Mouse (Mus musculus): ENCODE measurements around the gene Ak1. TPM values are rescaled to one million over a fixed set of nuclear protein-coding genes. Genes with fewer than 3 reads are reported as not detected.

Ak1 gene
- polyA plus RNA-seq, 1 experiment = 9.1 TPM

- 75% methylated on average over 10 of the region's 10 CpGs for WGBS
- Histone ChIP-seq H3K4me1 (ENCODE audit: control insufficient read depth, insufficient read depth, low read length) (peaks cover 2% of the 10 kb centered on the region; the same call in 1 of the 2 replicates), H3K27ac (ENCODE audit: control insufficient read depth, insufficient read depth, low read depth, low read length, poor library complexity) (no peak overlapping the region), H3K4me3 (replicated peaks; ENCODE audit: control insufficient read depth, low read depth, low read length) (no peak overlapping the region)
- TF ChIP-seq CTCF (IDR thresholded peaks at IDR 0.05; ENCODE audit: control insufficient read depth, insufficient read depth, low read length) (no peak), POLR2A (IDR thresholded peaks at IDR 0.05; ENCODE audit: borderline replicate concordance, control insufficient read depth, low read depth, low read length) (no peak)
These were observed 12.9 kb downstream of the Ak1 start for GRCm38 (mm10) chr2:32634277-32635105.

GRCm38 (mm10) chr2:32636617-32637016, 15.1 kb downstream of the Ak1 start:
- no peak overlapping the region for H3K4me3 ChIP-seq (replicated peaks; ENCODE audit: control insufficient read depth, low read depth, low read length)
- peaks cover 2% of the 10 kb centered on the region; the same call in 1 of the 2 replicates for H3K4me1 ChIP-seq (ENCODE audit: control insufficient read depth, insufficient read depth, low read length)
- TF ChIP-seq CTCF (IDR thresholded peaks at IDR 0.05; ENCODE audit: control insufficient read depth, insufficient read depth, low read length) (no peak), POLR2A (IDR thresholded peaks at IDR 0.05; ENCODE audit: borderline replicate concordance, control insufficient read depth, low read depth, low read length) (no peak)
- 79% methylated on average over 7 of the region's 7 CpGs for WGBS
- H3K27ac ChIP-seq (ENCODE audit: control insufficient read depth, insufficient read depth, low read depth, low read length, poor library complexity) = no peak overlapping the region

GRCm38 (mm10) chr2:32637778-32638281, 16.3 kb downstream of the Ak1 start:
- Histone ChIP-seq H3K4me1 (ENCODE audit: control insufficient read depth, insufficient read depth, low read length) (peaks cover 2% of the 10 kb centered on the region; the same call in 1 of the 2 replicates), H3K27ac (ENCODE audit: control insufficient read depth, insufficient read depth, low read depth, low read length, poor library complexity) (peak overlapping the region; percentile 63), H3K4me3 (replicated peaks; ENCODE audit: control insufficient read depth, low read depth, low read length) (no peak overlapping the region)
- TF ChIP-seq CTCF (IDR thresholded peaks at IDR 0.05; ENCODE audit: control insufficient read depth, insufficient read depth, low read length) = no peak
- peak; percentile 41; the same call in 1 of the 2 replicates for TF ChIP-seq POLR2A (IDR thresholded peaks at IDR 0.05; ENCODE audit: borderline replicate concordance, control insufficient read depth, low read depth, low read length)
- 13% methylated on average over 11 of the region's 11 CpGs for WGBS

- peaks cover 2% of the 10 kb centered on the region; the same call in 1 of the 2 replicates for H3K4me1 ChIP-seq (ENCODE audit: control insufficient read depth, insufficient read depth, low read length)
- TF ChIP-seq CTCF (IDR thresholded peaks at IDR 0.05; ENCODE audit: control insufficient read depth, insufficient read depth, low read length) (no peak), POLR2A (IDR thresholded peaks at IDR 0.05; ENCODE audit: borderline replicate concordance, control insufficient read depth, low read depth, low read length) (no peak)
- 10% methylated on average over 1 of the region's 1 CpGs for WGBS
- no peak overlapping the region for H3K27ac ChIP-seq (ENCODE audit: control insufficient read depth, insufficient read depth, low read depth, low read length, poor library complexity)
- H3K4me3 ChIP-seq (replicated peaks; ENCODE audit: control insufficient read depth, low read depth, low read length) = no peak overlapping the region
These were observed 18.1 kb downstream of the Ak1 start for GRCm38 (mm10) chr2:32639632-32640031.

GRCm38 (mm10) chr2:32640550-32641051, 19.0 kb downstream of the Ak1 start:
- 40% methylated on average over 6 of the region's 6 CpGs for WGBS
- TF ChIP-seq POLR2A (IDR thresholded peaks at IDR 0.05; ENCODE audit: borderline replicate concordance, control insufficient read depth, low read depth, low read length) = no peak
- no peak for TF ChIP-seq CTCF (IDR thresholded peaks at IDR 0.05; ENCODE audit: control insufficient read depth, insufficient read depth, low read length)
- Histone ChIP-seq H3K4me3 (replicated peaks; ENCODE audit: control insufficient read depth, low read depth, low read length) (no peak overlapping the region), H3K4me1 (ENCODE audit: control insufficient read depth, insufficient read depth, low read length) (peaks cover 2% of the 10 kb centered on the region; the same call in 1 of the 2 replicates), H3K27ac (ENCODE audit: control insufficient read depth, insufficient read depth, low read depth, low read length, poor library complexity) (no peak overlapping the region)

GRCm38 (mm10) chr2:32641810-32642209, 20.3 kb downstream of the Ak1 start:
- no peak overlapping the region for H3K27ac ChIP-seq (ENCODE audit: control insufficient read depth, insufficient read depth, low read depth, low read length, poor library complexity)
- no peak overlapping the region for H3K4me3 ChIP-seq (replicated peaks; ENCODE audit: control insufficient read depth, low read depth, low read length)
- TF ChIP-seq POLR2A (IDR thresholded peaks at IDR 0.05; ENCODE audit: borderline replicate concordance, control insufficient read depth, low read depth, low read length) (no peak), CTCF (IDR thresholded peaks at IDR 0.05; ENCODE audit: control insufficient read depth, insufficient read depth, low read length) (no peak)
- H3K4me1 ChIP-seq (ENCODE audit: control insufficient read depth, insufficient read depth, low read length) = peaks cover 4% of the 10 kb centered on the region; the same call in 1 of the 2 replicates
- 69% methylated on average over 5 of the region's 5 CpGs for WGBS

GRCm38 (mm10) chr2:32642813-32643212, 21.3 kb downstream of the Ak1 start:
- no peak for TF ChIP-seq CTCF (IDR thresholded peaks at IDR 0.05; ENCODE audit: control insufficient read depth, insufficient read depth, low read length)
- TF ChIP-seq POLR2A (IDR thresholded peaks at IDR 0.05; ENCODE audit: borderline replicate concordance, control insufficient read depth, low read depth, low read length) = no peak
- WGBS = 84% methylated on average over 7 of the region's 7 CpGs
- peaks cover 1% of the 10 kb centered on the region; the same call in 1 of the 2 replicates for H3K4me1 ChIP-seq (ENCODE audit: control insufficient read depth, insufficient read depth, low read length)
- H3K27ac ChIP-seq (ENCODE audit: control insufficient read depth, insufficient read depth, low read depth, low read length, poor library complexity) = no peak overlapping the region
- no peak overlapping the region for H3K4me3 ChIP-seq (replicated peaks; ENCODE audit: control insufficient read depth, low read depth, low read length)

GRCm38 (mm10) chr2:32644083-32644482, 22.5 kb downstream of the Ak1 start:
- H3K4me3 ChIP-seq (replicated peaks; ENCODE audit: control insufficient read depth, low read depth, low read length) = no peak overlapping the region
- no peak for TF ChIP-seq POLR2A (IDR thresholded peaks at IDR 0.05; ENCODE audit: borderline replicate concordance, control insufficient read depth, low read depth, low read length)
- no peak for TF ChIP-seq CTCF (IDR thresholded peaks at IDR 0.05; ENCODE audit: control insufficient read depth, insufficient read depth, low read length)
- no peak overlapping the region for H3K27ac ChIP-seq (ENCODE audit: control insufficient read depth, insufficient read depth, low read depth, low read length, poor library complexity)
- 71% methylated on average over 9 of the region's 9 CpGs for WGBS
- H3K4me1 ChIP-seq (ENCODE audit: control insufficient read depth, insufficient read depth, low read length) = peaks cover 1% of the 10 kb centered on the region; the same call in 1 of the 2 replicates
